Mouse (Mus musculus) lung, embryonic 14.5 days (tissue): ENCODE results near the gene 2010111I01Rik. TPM values are rescaled to one million over a fixed set of nuclear protein-coding genes. Genes with fewer than 3 reads are reported as not detected.

Experiments
- ATAC-seq: fragments of 200-750 bp; cut with Nextera tagmentation; 2 replicates; pipeline ENCODE4 v1.8.0; 2017; ENCODE audit warnings: mild to moderate bottlenecking, moderate TSS enrichment, moderate library complexity; ENCODE audit not compliant: insufficient read depth
- DNase-seq: peaks from one replicate; pipeline ENCODE4 v3.0.0-alpha.2; 2015
- H3K27ac ChIP-seq: fragments of 300-500 bp; sonication (generic); 2 replicates; pipeline ENCODE4 v1.5.1; 2014; ENCODE audit warnings: low read depth, mild to moderate bottlenecking, moderate library complexity
- H3K27me3 ChIP-seq: fragments of 300-500 bp; sonication (generic); 2 replicates; pipeline ENCODE4 v1.6.1; 2014; ENCODE audit warnings: low read length, control low read depth; ENCODE audit not compliant: insufficient read depth
- H3K36me3 ChIP-seq: fragments of 300-500 bp; sonication (generic); 2 replicates; pipeline ENCODE4 v1.6.1; 2014; ENCODE audit warnings: control low read depth; ENCODE audit not compliant: insufficient read depth
- H3K4me1 ChIP-seq: fragments of 300-500 bp; sonication (generic); 2 replicates; pipeline ENCODE4 v1.6.1; 2014; ENCODE audit warnings: antibody characterized with exemption, control low read depth; ENCODE audit not compliant: insufficient read depth
- H3K4me2 ChIP-seq: fragments of 300-500 bp; sonication (generic); 2 replicates; pipeline ENCODE4 v1.6.1; 2014; ENCODE audit warnings: mild to moderate bottlenecking
- H3K4me3 ChIP-seq: fragments of 300-500 bp; sonication (generic); 2 replicates; pipeline ENCODE4 v1.5.1; 2014; ENCODE audit warnings: low read depth, low read length
- H3K9ac ChIP-seq: fragments of 300-500 bp; sonication (generic); 2 replicates; pipeline ENCODE4 v1.6.1; 2014
- H3K9me3 ChIP-seq: fragments of 300-500 bp; sonication (generic); 2 replicates; pipeline ENCODE4 v1.6.1; 2016; ENCODE audit warnings: low read depth, low read length, control low read depth
- CTCF ChIP-seq: IDR thresholded peaks from 2 replicates; pipeline ENCODE4 v1.5.1; 2016; ENCODE audit warnings: antibody characterized with exemption, low read depth
- WGBS: fragments of 180-500 bp; shearing (Covaris S2); extraction: QIAGEN DNeasy Blood & Tissue Kit; methylation state at CpG from one replicate; pipeline ENCODE4 v1.1.7; 2014; 5-methylcytosine and 5-hydroxymethylcytosine counted together
- polyA plus RNA-seq: library from polyadenylated mRNA; unstranded; fragments of >200 nt; fragmentation: Nextera tagmentation; extraction: Ambion mirVana; gene quantifications from 2 replicates; pipeline ENCODE4 v1.2.1, GENCODE M21; 2014

Gene 2010111I01Rik
- polyA plus RNA-seq, 1 experiment from 2014 or later: 156 TPM

- Histone ChIP-seq H3K4me1 (peaks cover 23% of the 10 kb centered on the region), H3K4me3 (peak overlapping the region; percentile 13; the same call in 1 of the 2 replicates), H3K27me3 (no peaks in the 10 kb centered on the region), H3K36me3 (peaks cover 35% of the 10 kb centered on the region), H3K9ac (0 out of 2 replicates have a peak overlapping the region, but pooled peaks have one; percentile 2), H3K27ac (peak overlapping the region; percentile 59; the same call in 1 of the 2 replicates), H3K9me3 (no peaks in the 10 kb centered on the region), H3K4me2 (peak overlapping the region; percentile 54)
- peak; percentile 52 for DNase-seq
- TF ChIP-seq CTCF: no peak
- WGBS: 27% methylated on average over 3 of the region's 3 CpGs
- ATAC-seq: peak; percentile 45
Observed at GRCm38 (mm10) chr13:63280344-63280743, 315.7 kb downstream of the 2010111I01Rik start.

- no peak for ATAC-seq
- Histone ChIP-seq H3K27me3 (no peaks in the 10 kb centered on the region), H3K9me3 (no peaks in the 10 kb centered on the region), H3K4me3 (no peak overlapping the region), H3K27ac (peak overlapping the region; percentile 59; the same call in 1 of the 2 replicates), H3K4me2 (peak overlapping the region; percentile 54), H3K4me1 (peaks cover 23% of the 10 kb centered on the region), H3K9ac (no peak overlapping the region), H3K36me3 (peaks cover 43% of the 10 kb centered on the region)
- 66% methylated on average over 8 of the region's 8 CpGs for WGBS
- TF ChIP-seq CTCF: no peak
- DNase-seq: no peak
Observed at GRCm38 (mm10) chr13:63281206-63281605, 316.5 kb downstream of the 2010111I01Rik start.

DNA sequence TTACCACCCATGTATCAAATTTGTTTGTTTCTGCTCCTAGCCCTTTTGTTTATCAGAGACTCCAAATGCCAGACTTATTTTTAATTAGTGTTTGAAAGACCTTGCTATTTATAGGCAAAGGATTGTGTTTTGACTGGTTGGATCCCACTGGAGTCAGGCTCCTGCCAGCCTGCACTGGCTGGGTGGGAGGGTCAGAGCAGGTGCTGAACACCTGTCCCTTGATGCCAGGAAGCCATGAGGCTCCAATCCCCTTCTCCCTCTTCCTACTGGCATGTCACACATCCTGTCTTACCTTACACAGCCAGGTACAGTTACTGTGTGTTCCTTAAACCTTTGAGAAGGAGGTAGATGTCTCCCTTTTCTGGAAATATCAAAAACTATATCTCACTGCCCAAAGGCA, 318.5 kb downstream of the 2010111I01Rik start:
- no peak for TF ChIP-seq CTCF
- H3K9me3 ChIP-seq: no peaks in the 10 kb centered on the region
- H3K36me3 ChIP-seq: peaks cover 60% of the 10 kb centered on the region
- no peak overlapping the region for H3K27ac ChIP-seq
- H3K9ac ChIP-seq: no peak overlapping the region
- H3K4me1 ChIP-seq: peaks cover 11% of the 10 kb centered on the region
- no peak overlapping the region for H3K4me3 ChIP-seq
- ATAC-seq: no peak
- H3K4me2 ChIP-seq: no peak overlapping the region
- H3K27me3 ChIP-seq: no peaks in the 10 kb centered on the region
- no peak for DNase-seq

DNA sequence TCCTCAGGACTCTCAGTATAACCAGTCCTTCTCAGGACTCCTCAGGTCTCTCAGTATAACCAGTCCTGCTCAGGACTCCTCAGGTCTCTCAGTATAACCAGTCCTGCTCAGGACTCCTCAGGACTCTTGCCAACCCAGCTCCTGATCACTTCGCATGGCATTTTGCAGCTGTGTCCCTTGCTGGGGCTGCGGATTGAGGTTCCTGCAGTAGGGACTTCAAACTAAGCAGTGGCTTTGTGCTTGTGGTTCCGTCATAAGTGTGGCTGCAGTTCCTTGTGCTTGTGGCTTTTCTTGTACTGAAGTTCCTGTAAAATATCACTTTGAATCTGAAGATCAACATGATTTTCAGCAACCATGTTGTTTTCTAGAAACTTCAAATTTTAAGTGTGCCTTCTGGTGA, 320.1 kb downstream of the 2010111I01Rik start:
- no peak overlapping the region for H3K4me3 ChIP-seq
- no peaks in the 10 kb centered on the region for H3K27me3 ChIP-seq
- no peak for TF ChIP-seq CTCF
- ATAC-seq (no peak), DNase-seq (no peak)
- no peaks in the 10 kb centered on the region for H3K9me3 ChIP-seq
- peaks cover 2% of the 10 kb centered on the region; the same call in 1 of the 2 replicates for H3K4me1 ChIP-seq
- peaks cover 75% of the 10 kb centered on the region for H3K36me3 ChIP-seq
- no peak overlapping the region for H3K9ac ChIP-seq
- no peak overlapping the region for H3K27ac ChIP-seq
- WGBS: 96% methylated on average over 3 of the region's 3 CpGs
- H3K4me2 ChIP-seq: no peak overlapping the region

GRCm38 (mm10) chr13:63286483-63287102, 321.9 kb downstream of the 2010111I01Rik start:
- Histone ChIP-seq H3K9ac (no peak overlapping the region), H3K27ac (no peak overlapping the region), H3K36me3 (peaks cover 92% of the 10 kb centered on the region), H3K4me2 (no peak overlapping the region), H3K9me3 (no peaks in the 10 kb centered on the region), H3K4me1 (no peaks in the 10 kb centered on the region; the same call in 1 of the 2 replicates), H3K4me3 (no peak overlapping the region), H3K27me3 (no peaks in the 10 kb centered on the region)
- DNase-seq: no peak
- WGBS: 87% methylated on average over 11 of the region's 11 CpGs
- no peak for ATAC-seq
- no peak for TF ChIP-seq CTCF

GRCm38 (mm10) chr13:63289152-63289551, 324.5 kb downstream of the 2010111I01Rik start:
- no peak for DNase-seq
- ATAC-seq: no peak
- TF ChIP-seq CTCF: no peak
- H3K27ac ChIP-seq: no peak overlapping the region
- peaks cover 7% of the 10 kb centered on the region for H3K4me1 ChIP-seq
- no peak overlapping the region for H3K4me2 ChIP-seq
- no peaks in the 10 kb centered on the region for H3K27me3 ChIP-seq
- peaks cover 87% of the 10 kb centered on the region for H3K36me3 ChIP-seq
- H3K4me3 ChIP-seq: no peak overlapping the region
- no peaks in the 10 kb centered on the region for H3K9me3 ChIP-seq
- WGBS: 64% methylated on average over 4 of the region's 4 CpGs
- no peak overlapping the region for H3K9ac ChIP-seq

DNA sequence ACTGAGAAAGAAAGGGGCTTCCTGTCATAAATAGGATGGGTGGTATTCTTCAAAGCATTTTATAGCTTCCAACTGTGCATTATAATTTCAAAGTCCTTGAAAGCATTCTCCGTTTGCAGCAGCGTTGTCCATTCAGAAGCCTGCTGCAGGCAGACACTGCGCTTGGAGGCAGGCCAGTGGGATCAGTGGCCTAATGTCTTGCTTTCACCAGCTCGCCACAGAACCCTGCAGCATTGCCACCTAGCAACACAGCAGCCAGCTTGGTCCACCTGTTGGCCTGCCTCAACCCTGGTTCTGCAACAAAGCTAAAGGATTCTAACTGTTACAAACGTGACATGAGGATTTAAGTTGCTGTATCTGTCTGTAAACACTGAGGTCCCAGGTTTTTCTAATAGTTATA, 325.0 kb downstream of the 2010111I01Rik start:
- ATAC-seq (no peak), DNase-seq (no peak)
- no peak for TF ChIP-seq CTCF
- H3K4me2 ChIP-seq: no peak overlapping the region
- peaks cover 87% of the 10 kb centered on the region for H3K36me3 ChIP-seq
- H3K4me3 ChIP-seq: no peak overlapping the region
- 76% methylated on average over 5 of the region's 5 CpGs for WGBS
- H3K9ac ChIP-seq: no peak overlapping the region
- peaks cover 7% of the 10 kb centered on the region for H3K4me1 ChIP-seq
- H3K27ac ChIP-seq: no peak overlapping the region
- H3K9me3 ChIP-seq: no peaks in the 10 kb centered on the region
- no peaks in the 10 kb centered on the region for H3K27me3 ChIP-seq

GRCm38 (mm10) chr13:63290126-63290525, 325.4 kb downstream of the 2010111I01Rik start:
- no peak overlapping the region for H3K9ac ChIP-seq
- no peak overlapping the region for H3K27ac ChIP-seq
- ATAC-seq (no peak), DNase-seq (no peak)
- no peak overlapping the region for H3K4me2 ChIP-seq
- H3K9me3 ChIP-seq: no peaks in the 10 kb centered on the region
- H3K36me3 ChIP-seq: peaks cover 83% of the 10 kb centered on the region
- no peak for TF ChIP-seq CTCF
- H3K4me3 ChIP-seq: no peak overlapping the region
- H3K4me1 ChIP-seq: peaks cover 7% of the 10 kb centered on the region
- WGBS: 92% methylated on average over 4 of the region's 4 CpGs
- H3K27me3 ChIP-seq: no peaks in the 10 kb centered on the region
